Mouse (Mus musculus) hematopoietic multipotent progenitor cell, adult 10-12 weeks (in vitro differentiated cells): Measurements from ENCODE around the gene Scn3b. TPM values are rescaled to one million over a fixed set of nuclear protein-coding genes. Genes with fewer than 3 reads are reported as not detected.

ENCODE experiments used
- polyA plus RNA-seq: library from polyadenylated mRNA; stranded (reverse); fragments of >175 nt; gene quantifications from 2 replicates; pipeline ENCODE4 v1.2.3, GENCODE M21; 2012; ENCODE audit warnings: low replicate concordance

Gene Scn3b
- not detected in 2 replicates for polyA plus RNA-seq

GRCm38 (mm10) chr9:40269103-40269861, at the start of gene Scn3b:
Gene Scn3b (plus strand): TSS chr9:40269217.

Other genes starting within 250 kb of the Scn3b start
- gene Olfr981, start 247.8 kb upstream of the Scn3b start, polyA plus RNA-seq = not detected in 2 replicates
- not detected in 2 replicates for gene Olfr982, start 195.4 kb upstream of the Scn3b start, polyA plus RNA-seq
- not detected in 2 replicates for gene Olfr983, start 175.6 kb upstream of the Scn3b start, polyA plus RNA-seq
- gene Olfr984, start 155.0 kb upstream of the Scn3b start, polyA plus RNA-seq = not detected in 2 replicates
- not detected in 2 replicates for gene Olfr985, start 139.0 kb upstream of the Scn3b start, polyA plus RNA-seq
- not detected in 2 replicates for gene Tmem225, start 121.1 kb upstream of the Scn3b start, polyA plus RNA-seq
- not detected in 2 replicates for gene Olfr986, start 88.3 kb upstream of the Scn3b start, polyA plus RNA-seq
- gene Zfp202, start 76.9 kb upstream of the Scn3b start, polyA plus RNA-seq = 0.52 and 1.1 TPM in 2 replicates